Mouse (Mus musculus) forebrain, embryonic 10.5 days (tissue): ENCODE measurements around the gene Fgf10. TPM values are rescaled to one million over a fixed set of nuclear protein-coding genes. Genes with fewer than 3 reads are reported as not detected.

Experiments used
- DNase-seq: peaks from one replicate; pipeline ENCODE4 v3.0.0-alpha.2; 2017; ENCODE audit warnings: low spot score; ENCODE audit errors: extremely low spot score
- H3K27ac ChIP-seq: fragments of 300-500 bp; sonication (generic); 2 replicates; pipeline ENCODE4 v1.5.1; 2016; ENCODE audit warnings: mild to moderate bottlenecking
- H3K27me3 ChIP-seq: fragments of 300-500 bp; sonication (generic); 2 replicates; pipeline ENCODE4 v1.6.1; 2016; ENCODE audit warnings: mild to moderate bottlenecking; ENCODE audit not compliant: poor library complexity, severe bottlenecking
- H3K36me3 ChIP-seq: fragments of 300-500 bp; sonication (generic); replicated peaks from 2 replicates; pipeline ENCODE4 v1.6.1; 2016; ENCODE audit warnings: mild to moderate bottlenecking, moderate library complexity
- H3K4me1 ChIP-seq: fragments of 300-500 bp; sonication (generic); 2 replicates; pipeline ENCODE4 v1.6.1; 2016
- H3K4me3 ChIP-seq: fragments of 300-500 bp; sonication (generic); 2 replicates; pipeline ENCODE4 v1.5.1; 2016; ENCODE audit warnings: mild to moderate bottlenecking, moderate library complexity
- H3K9me3 ChIP-seq: fragments of 300-500 bp; sonication (generic); 2 replicates; pipeline ENCODE4 v1.6.1; 2016; ENCODE audit warnings: mild to moderate bottlenecking, moderate library complexity
- WGBS: fragments of 180-500 bp; shearing (Covaris S2); methylation state at CpG from one replicate; pipeline ENCODE4 v1.1.7; 2016; 5-methylcytosine and 5-hydroxymethylcytosine counted together
- polyA plus RNA-seq: library from polyadenylated mRNA; unstranded; fragments of >200 nt; fragmentation: Nextera tagmentation; extraction: Ambion mirVana; gene quantifications from 2 replicates; pipeline ENCODE4 v1.2.1, GENCODE M21; 2016

Fgf10 gene
- polyA plus RNA-seq, 1 experiment from 2014 or later, result 1.0 TPM

DNA sequence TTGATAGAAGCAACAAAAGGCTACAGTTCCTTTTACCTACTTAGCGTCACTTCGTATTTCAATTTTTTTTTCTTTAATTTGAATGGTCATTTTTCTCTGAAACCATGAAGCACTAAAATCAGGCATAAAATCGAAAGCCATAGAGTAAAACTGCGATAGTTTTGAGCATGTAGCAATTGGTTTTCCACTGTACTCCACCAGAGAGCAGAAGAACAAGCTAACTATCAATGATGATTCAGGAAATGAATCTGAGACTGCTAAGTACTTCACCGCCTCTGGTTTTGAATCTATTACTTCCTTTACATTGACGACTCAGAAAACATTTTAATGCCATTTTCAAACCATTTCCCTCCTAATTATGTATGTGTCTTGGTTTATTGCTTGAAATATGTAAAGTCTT, 150.2 kb downstream of the Fgf10 start:
- Histone ChIP-seq H3K27me3 (no peaks in the 10 kb centered on the region), H3K4me3 (no peak overlapping the region), H3K36me3 (no peaks in the 10 kb centered on the region), H3K4me1 (no peaks in the 10 kb centered on the region), H3K27ac (no peak overlapping the region), H3K9me3 (no peaks in the 10 kb centered on the region)
- 93% methylated on average over 6 of the region's 6 CpGs for WGBS
- no peak for DNase-seq

DNA sequence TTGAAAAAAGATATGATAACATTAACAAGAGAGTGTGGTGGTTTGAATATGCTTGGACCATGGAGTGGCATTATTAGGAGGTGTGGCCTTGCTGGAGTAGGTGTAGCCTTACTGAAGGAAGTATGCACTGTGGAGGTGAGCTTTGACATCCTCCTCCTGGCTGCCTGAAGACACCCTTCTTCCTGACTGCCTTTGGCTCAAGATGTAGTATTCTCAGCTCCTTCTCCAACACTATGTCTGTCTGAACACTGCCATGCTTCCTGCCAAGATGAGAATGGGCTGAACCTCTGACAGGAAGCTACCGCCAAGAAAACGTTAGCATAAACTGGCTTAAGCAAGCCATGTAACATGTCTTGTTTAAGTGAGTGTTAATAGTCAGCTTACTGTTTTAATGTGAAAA, 153.5 kb downstream of the Fgf10 start:
- Histone ChIP-seq H3K36me3 (no peaks in the 10 kb centered on the region), H3K27ac (no peak overlapping the region), H3K4me3 (no peak overlapping the region), H3K9me3 (no peaks in the 10 kb centered on the region), H3K4me1 (no peaks in the 10 kb centered on the region), H3K27me3 (no peaks in the 10 kb centered on the region)
- 86% methylated on average over 2 of the region's 2 CpGs for WGBS
- DNase-seq, result no peak

DNA sequence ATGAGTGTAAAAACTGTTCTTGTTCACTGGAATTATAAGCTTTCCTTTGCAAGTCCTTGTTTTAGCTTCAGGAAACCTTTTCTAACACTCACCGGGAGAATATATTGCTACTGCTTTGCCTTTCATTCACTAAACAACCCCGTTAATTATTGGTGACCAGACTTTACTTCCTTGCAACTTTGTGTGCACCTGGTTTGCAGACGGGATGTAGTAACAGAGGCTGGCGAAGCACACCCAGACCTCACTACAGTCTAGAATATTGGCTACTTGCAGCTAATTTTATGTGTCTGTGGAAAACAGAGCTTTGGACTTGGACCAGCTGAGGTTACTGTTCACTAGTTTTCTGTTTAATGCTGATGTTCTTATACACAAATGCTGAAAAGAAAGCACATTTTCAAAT, 155.5 kb downstream of the Fgf10 start:
- no peaks in the 10 kb centered on the region for H3K27me3 ChIP-seq
- no peaks in the 10 kb centered on the region for H3K9me3 ChIP-seq
- no peaks in the 10 kb centered on the region for H3K4me1 ChIP-seq
- no peak overlapping the region for H3K27ac ChIP-seq
- H3K36me3 ChIP-seq, result no peaks in the 10 kb centered on the region
- H3K4me3 ChIP-seq, result no peak overlapping the region
- no peak for DNase-seq
- 85% methylated on average over 4 of the region's 4 CpGs for WGBS

DNA sequence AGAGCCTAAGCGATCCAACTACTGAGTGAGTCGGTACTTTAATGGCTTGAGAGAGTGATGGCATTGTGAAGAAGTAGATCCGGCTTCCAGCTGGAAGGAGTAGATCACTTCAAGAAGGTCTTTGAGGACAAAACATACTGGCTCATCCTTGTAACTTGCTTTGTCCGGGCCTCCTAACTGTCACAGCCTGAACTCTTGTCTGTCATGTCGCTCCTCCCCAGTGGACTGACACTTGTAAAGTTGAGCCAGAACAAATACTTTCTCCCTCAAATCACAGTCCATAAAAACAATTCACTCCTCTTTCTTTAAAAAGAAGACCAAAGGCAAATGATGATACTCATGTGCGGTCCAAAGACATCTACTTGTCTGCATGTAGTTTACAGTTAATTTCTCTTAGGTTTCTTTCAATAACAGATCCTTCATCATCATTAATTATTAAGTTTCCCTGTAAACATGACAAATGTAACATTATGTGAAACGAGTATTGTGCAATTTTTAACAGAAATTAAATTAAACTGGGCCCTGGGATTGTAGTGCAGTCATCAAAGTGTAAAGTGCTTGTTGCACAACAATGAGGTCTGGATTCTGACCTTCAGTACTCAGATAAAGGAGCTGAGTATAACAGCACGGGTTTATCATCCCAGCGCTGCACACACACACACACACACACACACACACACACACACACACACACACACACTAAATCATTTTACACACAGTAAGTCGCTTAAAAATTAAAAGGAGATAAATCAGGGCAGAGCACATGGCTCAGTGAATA, 159.2 kb downstream of the Fgf10 start:
- Histone ChIP-seq H3K27me3 (no peaks in the 10 kb centered on the region), H3K9me3 (no peaks in the 10 kb centered on the region), H3K4me1 (no peaks in the 10 kb centered on the region), H3K36me3 (no peaks in the 10 kb centered on the region), H3K4me3 (no peak overlapping the region), H3K27ac (no peak overlapping the region)
- WGBS, result 93% methylated on average over 10 of the region's 10 CpGs
- DNase-seq, result no peak

DNA sequence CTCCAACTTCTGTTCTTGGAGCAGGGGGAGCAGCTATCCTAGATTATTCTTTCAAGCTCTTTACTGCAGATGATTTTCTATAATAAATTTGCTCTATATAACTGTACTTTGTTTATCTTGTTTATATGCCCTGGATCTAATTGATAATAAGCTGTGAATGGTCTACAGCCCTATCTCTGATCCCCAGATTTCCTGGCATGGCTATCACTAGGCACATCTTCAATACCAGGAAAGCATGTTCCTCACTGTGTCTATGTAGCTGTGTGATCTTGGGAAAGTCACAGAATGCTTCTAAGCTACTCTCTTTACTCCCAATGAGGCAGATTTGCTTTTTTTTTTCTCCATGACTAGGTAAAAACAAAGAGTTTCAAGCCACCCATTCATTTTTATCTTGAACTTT, 164.4 kb downstream of the Fgf10 start:
- DNase-seq, result no peak
- Histone ChIP-seq H3K27ac (no peak overlapping the region), H3K4me1 (no peaks in the 10 kb centered on the region), H3K27me3 (no peaks in the 10 kb centered on the region), H3K9me3 (no peaks in the 10 kb centered on the region), H3K36me3 (no peaks in the 10 kb centered on the region), H3K4me3 (no peak overlapping the region)

DNA sequence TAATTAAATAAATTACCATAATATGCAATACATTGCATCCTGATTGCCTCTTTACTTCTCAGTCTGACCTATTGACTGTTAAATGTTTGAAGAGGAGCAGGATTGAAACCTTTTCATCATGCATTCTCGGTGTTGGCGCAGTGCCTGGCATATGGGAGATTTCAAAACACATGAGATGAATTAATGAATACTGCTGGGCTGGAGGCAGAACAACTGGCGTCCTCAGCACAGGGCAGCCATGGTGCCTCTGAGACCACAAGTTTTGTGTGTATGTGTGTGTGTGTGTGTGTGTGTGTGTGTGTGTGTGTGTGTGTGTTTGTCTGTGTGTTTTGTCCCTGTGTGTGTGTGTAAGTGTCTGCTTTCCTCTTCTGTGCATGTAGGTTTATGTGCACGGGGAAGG, 165.5 kb downstream of the Fgf10 start:
- H3K27me3 ChIP-seq, result no peaks in the 10 kb centered on the region
- H3K4me3 ChIP-seq, result no peak overlapping the region
- no peak for DNase-seq
- H3K36me3 ChIP-seq, result no peaks in the 10 kb centered on the region
- H3K9me3 ChIP-seq, result no peaks in the 10 kb centered on the region
- WGBS, result 85% methylated on average over 4 of the region's 4 CpGs
- H3K4me1 ChIP-seq, result no peaks in the 10 kb centered on the region
- no peak overlapping the region for H3K27ac ChIP-seq
